Mouse (Mus musculus) stomach, postnatal 0 days (tissue): Measurements from ENCODE around the gene Taf5.

ENCODE experiments used
- CTCF ChIP-seq: IDR thresholded peaks from 2 replicates; pipeline ENCODE4 v1.5.1; 2016; ENCODE audit warnings: antibody characterized with exemption, low read depth, mild to moderate bottlenecking, moderate library complexity
- EP300 ChIP-seq: optimal IDR thresholded peaks from 2 replicates; pipeline ENCODE3; 2016; ENCODE audit warnings: antibody characterized with exemption

- TF ChIP-seq EP300 (no peak), CTCF (no peak)
Measured at GRCm38 (mm10) chr19:47128835-47129234, 61.3 kb downstream of the Taf5 start.
